Mouse (Mus musculus) liver, embryonic 14.5 days (tissue): ENCODE results near the gene Rps7. TPM values are rescaled to one million over a fixed set of nuclear protein-coding genes. Genes with fewer than 3 reads are reported as not detected.

Experiments used
- ATAC-seq: fragments of 200-750 bp; cut with Nextera tagmentation; 2 replicates; pipeline ENCODE4 v1.8.0; 2017; ENCODE audit warnings: moderate number of reproducible peaks, mild to moderate bottlenecking, moderate library complexity; ENCODE audit not compliant: insufficient read depth
- DNase-seq, 3 experiments: peaks; one replicate each; pipeline ENCODE4 v3.0.0-alpha.2; 2012 to 2013; ENCODE audit warnings: low read depth in 3 of 3, low spot score in 3 of 3
- H3K27ac ChIP-seq: fragments of 300-500 bp; sonication (generic); 2 replicates; pipeline ENCODE4 v1.5.1; 2014; ENCODE audit warnings: moderate library complexity, mild to moderate bottlenecking, control low read depth, inconsistent platforms
- H3K27me3 ChIP-seq: fragments of 300-500 bp; sonication (generic); 2 replicates; pipeline ENCODE4 v1.6.1; 2014; ENCODE audit warnings: mild to moderate bottlenecking, low read length, moderate library complexity; ENCODE audit not compliant: control insufficient read depth, insufficient read depth
- H3K36me3 ChIP-seq: fragments of 300-500 bp; sonication (generic); replicated peaks from 2 replicates; pipeline ENCODE4 v1.6.1; 2014; ENCODE audit warnings: low read depth; ENCODE audit not compliant: control insufficient read depth, insufficient read depth
- H3K4me1 ChIP-seq, 2 experiments: fragments of 200-500 bp in 1 of 2; fragments of 300-500 bp in 1 of 2; sonication (generic) in 1 of 2; replicated peaks; 2 replicates each; pipeline ENCODE4 v1.6.1; 2012 to 2014; ENCODE audit warnings: antibody characterized with exemption in 1 of 2, inconsistent platforms in 1 of 2, low read length in 1 of 2; ENCODE audit not compliant: control insufficient read depth in 2 of 2, insufficient read depth in 2 of 2
- H3K4me2 ChIP-seq: fragments of 300-500 bp; sonication (generic); 2 replicates; pipeline ENCODE4 v1.6.1; 2014; ENCODE audit warnings: low read depth, mild to moderate bottlenecking, control low read depth, moderate library complexity
- H3K4me3 ChIP-seq, 2 experiments: fragments of 200-500 bp in 1 of 2; fragments of 300-500 bp in 1 of 2; sonication (generic) in 1 of 2; 2 replicates each; pipeline ENCODE4 v1.5.1; 2012 to 2014; ENCODE audit warnings: low read depth in 2 of 2, low read length in 2 of 2, mild to moderate bottlenecking in 2 of 2, control low read depth in 1 of 2, inconsistent platforms in 1 of 2, moderate library complexity in 1 of 2; ENCODE audit not compliant: insufficient read depth in 1 of 2
- H3K9ac ChIP-seq: fragments of 300-500 bp; sonication (generic); replicated peaks from 2 replicates; pipeline ENCODE4 v1.6.1; 2014; ENCODE audit warnings: mild to moderate bottlenecking, control low read depth, moderate library complexity
- H3K9me3 ChIP-seq: fragments of 300-500 bp; sonication (generic); 2 replicates; pipeline ENCODE4 v1.6.1; 2016; ENCODE audit warnings: low read length, mixed read lengths; ENCODE audit not compliant: control insufficient read depth
- CTCF ChIP-seq: IDR thresholded peaks from 2 replicates; pipeline ENCODE4 v1.5.1; 2016; ENCODE audit warnings: antibody characterized with exemption, low read depth, control low read depth
- EP300 ChIP-seq: IDR thresholded peaks from 2 replicates; pipeline ENCODE4 v1.6.1; 2016; ENCODE audit warnings: antibody characterized with exemption, low read depth
- WGBS: fragments of 180-500 bp; shearing (Covaris S2); extraction: QIAGEN DNeasy Blood & Tissue Kit; methylation state at CpG from one replicate; pipeline ENCODE4 v1.1.7; 2014; ENCODE audit not compliant: insufficient replicate concordance; 5-methylcytosine and 5-hydroxymethylcytosine counted together
- polyA plus RNA-seq, 2 experiments: library from polyadenylated mRNA; depleted of rRNA in 1 of 2; stranded (reverse) in 1 of 2; unstranded in 1 of 2; fragments of >200 nt; fragmentation: Nextera tagmentation in 1 of 2; extraction: Ambion mirVana in 1 of 2; gene quantifications; 2 replicates each; pipeline versions ENCODE4 v1.2.1 to v1.2.3; 2012 to 2014

The Rps7 gene
- 548 and 604 TPM in 2 replicates for polyA plus RNA-seq (2012; rRNA removed)
- 640 and 652 TPM in 2 replicates for polyA plus RNA-seq (2014; fragmentation: Nextera tagmentation; extraction: Ambion mirVana)

GRCm38 (mm10) chr12:28635535-28636476 lies at the start of gene Rps7:
TSS of gene Rps7 (minus strand) at chr12:28635953.
- Histone ChIP-seq H3K9ac (peak within 1 kb of the TSS; percentile 99), H3K4me2 (peak within 1 kb of the TSS; percentile 76), H3K4me1 (peaks cover 0 to 23% of the 10 kb centered on the region in 2 experiments; a peak in 3 of 4 replicates), H3K27ac (peak within 1 kb of the TSS; percentile 54), H3K9me3 (no peaks in the 10 kb centered on the region), H3K36me3 (peaks cover 37% of the 10 kb centered on the region), H3K27me3 (no peaks in the 10 kb centered on the region), H3K4me3 (peak within 1 kb of the TSS; percentile 86 to 95)
- TF ChIP-seq EP300 (peak; percentile 79), CTCF (no peak)
- ATAC-seq (peak; percentile 96), DNase-seq (peak; percentile 89 to 93 (median 90))
- WGBS: 3% methylated on average over 69 of the region's 69 CpGs

- Histone ChIP-seq H3K4me3 (no peak overlapping the region), H3K4me1 (peaks cover 0 to 5% of the 10 kb centered on the region in 2 experiments; a peak in 2 of 4 replicates), H3K9ac (no peak overlapping the region), H3K9me3 (no peaks in the 10 kb centered on the region), H3K27ac (no peak overlapping the region), H3K36me3 (peaks cover 5% of the 10 kb centered on the region), H3K27me3 (no peaks in the 10 kb centered on the region), H3K4me2 (no peak overlapping the region)
- DNase-seq (no peak), ATAC-seq (no peak)
- TF ChIP-seq EP300: no peak
- TF ChIP-seq CTCF: no peak
- WGBS: 59% methylated on average over 1 of the region's 1 CpGs
Observed at GRCm38 (mm10) chr12:28684674-28685073, 48.9 kb upstream of the Rps7 start.

- Histone ChIP-seq H3K4me3 (peak overlapping the region; percentile 64 to 67), H3K27ac (peak overlapping the region; percentile 0; the same call in 1 of the 2 replicates), H3K27me3 (no peaks in the 10 kb centered on the region), H3K9ac (peak overlapping the region; percentile 62), H3K4me2 (peak overlapping the region; percentile 71), H3K9me3 (no peaks in the 10 kb centered on the region), H3K36me3 (no peaks in the 10 kb centered on the region), H3K4me1 (peaks cover 0 to 13% of the 10 kb centered on the region in 2 experiments; a peak in 3 of 4 replicates)
- ATAC-seq: no peak
- DNase-seq: no peak
- 47% methylated on average over 5 of the region's 5 CpGs for WGBS
- TF ChIP-seq EP300 (no peak), CTCF (no peak)
Observed at GRCm38 (mm10) chr12:28675925-28676209, 40.1 kb upstream of the Rps7 start.

- ATAC-seq (peak; percentile 88), DNase-seq (peak; percentile 48 to 66 (median 50))
- Histone ChIP-seq H3K9ac (peak within 1 kb of the TSS; percentile 62), H3K4me1 (peaks cover 0 to 13% of the 10 kb centered on the region in 2 experiments; a peak in 3 of 4 replicates), H3K4me2 (peak within 1 kb of the TSS; percentile 71), H3K27me3 (no peaks in the 10 kb centered on the region), H3K36me3 (no peaks in the 10 kb centered on the region), H3K9me3 (no peaks in the 10 kb centered on the region), H3K27ac (peak within 1 kb of the TSS; percentile 39), H3K4me3 (peak within 1 kb of the TSS; percentile 64 to 67)
- 2% methylated on average over 53 of the region's 53 CpGs for WGBS
- no peak for TF ChIP-seq EP300
Observed at GRCm38 (mm10) chr12:28675121-28675924, 39.6 kb upstream of the Rps7 start, which contains the start of gene Adi1. TSS of gene Adi1 (plus strand) at chr12:28675231.
